Mouse (Mus musculus) hindbrain, embryonic 10.5 days (tissue): ENCODE data around the gene Prss27. TPM values are rescaled to one million over a fixed set of nuclear protein-coding genes. Genes with fewer than 3 reads are reported as not detected.

Source experiments
- DNase-seq: peaks from one replicate; pipeline ENCODE4 v3.0.0-alpha.2; 2017; ENCODE audit warnings: low spot score
- H3K27ac ChIP-seq: fragments of 300-500 bp; sonication (generic); 2 replicates; pipeline ENCODE4 v1.5.1; 2016; ENCODE audit warnings: mild to moderate bottlenecking, moderate library complexity
- H3K27me3 ChIP-seq: fragments of 300-500 bp; sonication (generic); 2 replicates; pipeline ENCODE4 v1.6.1; 2016; ENCODE audit warnings: mild to moderate bottlenecking; ENCODE audit not compliant: poor library complexity, insufficient read depth, severe bottlenecking
- H3K36me3 ChIP-seq: fragments of 300-500 bp; sonication (generic); 2 replicates; pipeline ENCODE4 v1.6.1; 2016; ENCODE audit warnings: mild to moderate bottlenecking, moderate library complexity
- H3K4me1 ChIP-seq: fragments of 300-500 bp; sonication (generic); replicated peaks from 2 replicates; pipeline ENCODE4 v1.6.1; 2016; ENCODE audit warnings: mild to moderate bottlenecking
- H3K4me3 ChIP-seq: fragments of 300-500 bp; sonication (generic); 2 replicates; pipeline ENCODE4 v1.5.1; 2016; ENCODE audit warnings: mild to moderate bottlenecking, moderate library complexity
- H3K9me3 ChIP-seq: fragments of 300-500 bp; sonication (generic); 2 replicates; pipeline ENCODE4 v1.6.1; 2016; ENCODE audit warnings: mild to moderate bottlenecking, moderate library complexity
- WGBS: fragments of 180-500 bp; shearing (Covaris S2); methylation state at CpG from one replicate; pipeline ENCODE4 v1.1.7; 2016; 5-methylcytosine and 5-hydroxymethylcytosine counted together
- polyA plus RNA-seq: library from polyadenylated mRNA; unstranded; fragments of >200 nt; fragmentation: Nextera tagmentation; extraction: Ambion mirVana; gene quantifications from 2 replicates; pipeline ENCODE4 v1.2.1, GENCODE M21; 2016

The Prss27 gene
- polyA plus RNA-seq, 1 experiment from 2014 or later, result 0.24 TPM

- no peak overlapping the region for H3K27ac ChIP-seq
- H3K4me3 ChIP-seq, result no peak overlapping the region
- H3K9me3 ChIP-seq, result peaks cover 5% of the 10 kb centered on the region; the same call in 1 of the 2 replicates
- no peaks in the 10 kb centered on the region for H3K36me3 ChIP-seq
- 83% methylated on average over 1 of the region's 1 CpGs for WGBS
- H3K4me1 ChIP-seq, result no peaks in the 10 kb centered on the region
- no peaks in the 10 kb centered on the region for H3K27me3 ChIP-seq
- DNase-seq, result no peak
Observed at GRCm38 (mm10) chr17:24007391-24007790, 30.6 kb upstream of the Prss27 start.

GRCm38 (mm10) chr17:24008105-24008504 lies 29.8 kb upstream of the Prss27 start:
- Histone ChIP-seq H3K9me3 (peaks cover 5% of the 10 kb centered on the region; the same call in 1 of the 2 replicates), H3K27me3 (no peaks in the 10 kb centered on the region), H3K4me1 (no peaks in the 10 kb centered on the region), H3K4me3 (no peak overlapping the region), H3K27ac (no peak overlapping the region), H3K36me3 (no peaks in the 10 kb centered on the region)
- WGBS, result 84% methylated on average over 4 of the region's 4 CpGs
- no peak for DNase-seq

GRCm38 (mm10) chr17:24009617-24010016 lies 28.3 kb upstream of the Prss27 start:
- Histone ChIP-seq H3K4me1 (no peaks in the 10 kb centered on the region), H3K27me3 (no peaks in the 10 kb centered on the region), H3K4me3 (no peak overlapping the region), H3K27ac (no peak overlapping the region), H3K36me3 (no peaks in the 10 kb centered on the region), H3K9me3 (peaks cover 5% of the 10 kb centered on the region; the same call in 1 of the 2 replicates)
- 64% methylated on average over 5 of the region's 5 CpGs for WGBS
- no peak for DNase-seq

GRCm38 (mm10) chr17:24012921-24013320 lies 25.0 kb upstream of the Prss27 start:
- Histone ChIP-seq H3K9me3 (no peaks in the 10 kb centered on the region), H3K4me3 (no peak overlapping the region), H3K27me3 (no peaks in the 10 kb centered on the region), H3K27ac (no peak overlapping the region), H3K4me1 (no peaks in the 10 kb centered on the region), H3K36me3 (no peaks in the 10 kb centered on the region)
- DNase-seq, result no peak
- 85% methylated on average over 2 of the region's 2 CpGs for WGBS

- Histone ChIP-seq H3K4me1 (no peaks in the 10 kb centered on the region), H3K27ac (no peak overlapping the region), H3K4me3 (no peak overlapping the region), H3K9me3 (no peaks in the 10 kb centered on the region), H3K36me3 (no peaks in the 10 kb centered on the region), H3K27me3 (no peaks in the 10 kb centered on the region)
- no peak for DNase-seq
- WGBS, result 86% methylated on average over 5 of the region's 5 CpGs
Observed at GRCm38 (mm10) chr17:24014433-24014965, 23.4 kb upstream of the Prss27 start.

DNA sequence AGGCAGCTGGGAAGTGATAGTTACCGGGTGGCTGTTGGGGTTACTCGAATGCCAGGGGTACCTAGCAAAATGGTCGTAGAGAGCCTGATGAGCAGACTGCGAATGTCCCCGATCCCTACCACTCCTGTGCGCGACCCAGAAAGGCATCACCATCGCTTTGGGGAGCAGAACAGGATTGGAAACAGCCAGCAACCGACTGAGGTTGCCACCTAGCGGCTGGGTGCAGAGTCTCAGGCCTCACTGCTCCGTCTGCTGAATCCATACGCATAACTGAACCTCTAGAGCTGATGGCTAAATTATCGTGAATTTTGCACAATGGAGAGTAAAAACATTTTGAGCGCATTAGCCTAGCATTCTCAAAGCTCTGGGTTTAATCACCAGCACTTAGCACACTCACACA lies 22.2 kb upstream of the Prss27 start:
- DNase-seq, result peak; percentile 27
- Histone ChIP-seq H3K27ac (no peak overlapping the region), H3K4me3 (no peak overlapping the region), H3K27me3 (no peaks in the 10 kb centered on the region), H3K36me3 (no peaks in the 10 kb centered on the region), H3K4me1 (no peaks in the 10 kb centered on the region), H3K9me3 (no peaks in the 10 kb centered on the region)
- WGBS, result 29% methylated on average over 14 of the region's 14 CpGs

DNA sequence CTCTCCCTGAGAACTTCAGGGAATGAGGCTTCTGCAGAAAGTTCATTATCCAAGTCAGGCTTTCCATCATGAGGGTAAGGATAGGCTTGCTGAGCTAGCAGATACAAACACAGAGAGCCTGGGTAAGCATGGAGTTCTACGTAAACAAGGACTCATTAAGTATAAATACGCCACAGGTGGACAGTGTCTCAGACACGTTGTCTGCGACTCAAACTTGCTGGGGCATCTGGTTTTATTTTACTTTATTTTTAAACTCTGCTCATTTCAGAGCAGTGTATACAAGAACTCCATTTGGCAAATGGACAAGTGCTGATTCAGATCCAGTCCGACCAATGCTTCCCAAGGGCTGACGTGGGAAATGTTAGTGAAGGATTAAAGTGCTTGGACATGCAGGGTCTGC lies 17.2 kb upstream of the Prss27 start:
- WGBS, result 87% methylated on average over 6 of the region's 6 CpGs
- no peak overlapping the region for H3K4me3 ChIP-seq
- no peak for DNase-seq
- H3K27me3 ChIP-seq, result no peaks in the 10 kb centered on the region
- no peaks in the 10 kb centered on the region for H3K36me3 ChIP-seq
- no peaks in the 10 kb centered on the region for H3K4me1 ChIP-seq
- H3K9me3 ChIP-seq, result no peaks in the 10 kb centered on the region
- no peak overlapping the region for H3K27ac ChIP-seq

DNA sequence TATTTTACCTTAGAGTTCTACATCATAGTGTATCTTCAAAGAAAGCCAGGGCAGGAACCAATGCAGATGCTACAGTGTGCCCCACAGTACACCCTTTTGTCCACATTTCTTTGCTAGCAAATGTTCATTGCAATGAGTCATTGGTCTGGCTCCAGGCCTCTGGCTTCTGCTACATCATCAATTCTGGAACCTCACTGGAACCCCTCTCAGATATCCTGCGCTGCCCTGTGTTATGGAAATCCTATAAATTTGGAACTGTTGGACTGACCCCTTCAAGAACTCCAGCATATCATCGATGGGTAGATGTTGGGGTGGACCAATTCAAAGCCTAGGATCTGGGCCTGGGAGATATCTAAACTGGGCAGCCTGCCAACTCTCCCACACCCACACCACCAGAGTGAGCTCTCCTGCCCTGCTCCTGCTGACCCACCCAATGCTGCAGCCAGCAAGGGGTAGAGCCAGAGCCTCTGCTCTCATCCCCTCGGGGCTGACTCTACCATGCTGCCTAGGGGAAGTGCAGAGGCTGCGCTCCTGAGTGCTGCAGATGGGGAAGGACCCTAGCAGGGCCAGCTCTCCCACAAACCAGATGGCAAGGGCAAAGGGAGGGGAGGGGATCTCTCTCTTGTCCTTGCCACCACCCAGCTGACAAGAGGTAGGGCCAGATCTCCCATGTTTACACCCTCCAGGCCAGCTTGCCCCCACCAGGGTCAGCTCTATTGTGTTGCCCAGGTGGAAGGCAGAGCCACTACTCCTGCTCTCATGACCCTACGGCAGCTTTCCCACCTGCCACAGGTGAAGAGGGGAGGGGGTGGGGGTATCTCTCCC lies 16.4 kb upstream of the Prss27 start:
- 77% methylated on average over 5 of the region's 5 CpGs for whole genome bisulfite sequencing
- H3K4me1 ChIP-seq, result no peaks in the 10 kb centered on the region
- no peaks in the 10 kb centered on the region for H3K27me3 ChIP-seq
- no peaks in the 10 kb centered on the region for H3K36me3 ChIP-seq
- H3K4me3 ChIP-seq, result no peak overlapping the region
- no peaks in the 10 kb centered on the region for H3K9me3 ChIP-seq
- no peak overlapping the region for H3K27ac ChIP-seq
- no peak for DNase-seq

DNA sequence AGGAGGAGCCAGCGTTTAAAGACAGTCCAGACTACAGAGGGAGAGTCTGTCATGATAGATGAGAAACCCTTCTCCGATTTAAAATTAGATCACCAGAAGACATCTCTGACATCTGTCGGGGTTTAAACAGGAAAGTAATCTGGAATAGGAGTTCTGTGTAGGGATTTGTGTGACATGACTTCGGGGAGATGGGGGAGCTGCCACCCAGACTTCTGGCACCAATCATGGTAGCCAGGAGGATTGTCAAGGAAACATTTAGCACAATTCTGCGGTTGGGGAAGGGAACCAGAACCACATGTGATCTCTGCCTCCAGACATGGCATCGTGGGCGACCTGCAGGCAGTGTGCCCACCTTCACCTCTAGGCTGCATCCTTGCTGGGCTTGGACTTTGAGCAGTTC lies 8.5 kb upstream of the Prss27 start:
- WGBS, result 85% methylated on average over 7 of the region's 7 CpGs
- no peaks in the 10 kb centered on the region for H3K9me3 ChIP-seq
- H3K27ac ChIP-seq, result no peak overlapping the region
- no peaks in the 10 kb centered on the region for H3K27me3 ChIP-seq
- no peaks in the 10 kb centered on the region for H3K4me1 ChIP-seq
- no peak for DNase-seq
- no peak overlapping the region for H3K4me3 ChIP-seq
- no peaks in the 10 kb centered on the region for H3K36me3 ChIP-seq

DNA sequence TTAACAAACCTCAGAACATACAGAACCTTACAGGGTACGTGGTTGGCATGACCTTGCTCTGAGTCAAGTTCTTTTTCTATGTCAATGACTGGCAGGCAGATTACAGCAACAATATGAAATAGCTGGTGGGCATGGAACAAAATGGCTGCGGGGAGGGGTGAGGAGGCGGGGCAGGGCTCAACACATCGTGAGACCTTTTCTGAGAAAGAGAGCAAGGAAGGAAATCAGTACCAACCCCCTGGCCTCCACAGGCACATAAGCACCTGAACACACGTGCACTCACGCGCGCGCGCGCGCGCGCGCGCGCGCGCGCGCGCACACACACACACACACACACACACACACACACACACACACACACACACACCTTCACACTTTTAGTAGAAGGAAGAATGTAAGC lies 7.4 kb upstream of the Prss27 start:
- H3K36me3 ChIP-seq, result no peaks in the 10 kb centered on the region
- no peaks in the 10 kb centered on the region for H3K9me3 ChIP-seq
- no peak for DNase-seq
- H3K27me3 ChIP-seq, result no peaks in the 10 kb centered on the region
- H3K4me3 ChIP-seq, result no peak overlapping the region
- H3K4me1 ChIP-seq, result no peaks in the 10 kb centered on the region
- H3K27ac ChIP-seq, result no peak overlapping the region
- WGBS, result 87% methylated on average over 17 of the region's 22 CpGs

- Histone ChIP-seq H3K27me3 (no peaks in the 10 kb centered on the region), H3K27ac (no peak overlapping the region), H3K36me3 (no peaks in the 10 kb centered on the region), H3K4me1 (no peaks in the 10 kb centered on the region), H3K9me3 (no peaks in the 10 kb centered on the region), H3K4me3 (no peak overlapping the region)
- WGBS, result 83% methylated on average over 7 of the region's 7 CpGs
- no peak for DNase-seq
Observed at GRCm38 (mm10) chr17:24035087-24035486, 2.9 kb upstream of the Prss27 start.

DNA sequence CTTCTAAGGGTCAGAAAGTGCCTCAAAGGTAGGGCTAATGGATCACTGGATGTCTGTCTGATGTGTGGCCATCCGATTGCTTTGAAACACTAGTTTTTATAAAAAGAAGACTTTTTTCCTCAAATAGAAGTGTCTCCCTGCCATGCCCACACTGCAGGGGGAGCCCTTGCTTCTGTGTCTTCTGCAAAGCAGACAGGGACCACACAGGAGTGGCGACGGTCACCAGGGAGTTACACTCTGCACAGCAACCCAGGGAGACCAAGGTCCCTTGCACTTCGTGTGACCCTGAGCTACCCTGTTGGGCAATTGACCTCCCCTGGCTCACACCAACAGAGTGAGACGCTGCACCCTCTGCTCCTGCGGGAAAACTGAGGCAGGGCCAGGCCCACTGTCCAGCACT lies 990 bp upstream of the Prss27 start:
- 79% methylated on average over 6 of the region's 6 CpGs for WGBS
- DNase-seq, result no peak
- Histone ChIP-seq H3K36me3 (no peaks in the 10 kb centered on the region), H3K27me3 (no peaks in the 10 kb centered on the region), H3K27ac (no peak overlapping the region), H3K4me1 (no peaks in the 10 kb centered on the region), H3K4me3 (no peak overlapping the region), H3K9me3 (no peaks in the 10 kb centered on the region)

- Histone ChIP-seq H3K27me3 (no peaks in the 10 kb centered on the region), H3K4me3 (no peak overlapping the region), H3K27ac (no peak overlapping the region), H3K4me1 (no peaks in the 10 kb centered on the region), H3K36me3 (no peaks in the 10 kb centered on the region), H3K9me3 (no peaks in the 10 kb centered on the region)
- WGBS, result 82% methylated on average over 13 of the region's 13 CpGs
- DNase-seq, result no peak
Observed at GRCm38 (mm10) chr17:24037360-24037759, 584 bp upstream of the Prss27 start.
